Mouse (Mus musculus) c-Kit-positive CD71-negative TER-119-negative erythroid progenitor cells, embryonic 14.5 days (primary cell): ENCODE results near the gene Cant1.

Source experiments
- DNase-seq: peaks from one replicate; pipeline ENCODE4 v3.0.0-alpha.2; 2013; ENCODE audit warnings: low read depth

The Cant1 gene

DNA sequence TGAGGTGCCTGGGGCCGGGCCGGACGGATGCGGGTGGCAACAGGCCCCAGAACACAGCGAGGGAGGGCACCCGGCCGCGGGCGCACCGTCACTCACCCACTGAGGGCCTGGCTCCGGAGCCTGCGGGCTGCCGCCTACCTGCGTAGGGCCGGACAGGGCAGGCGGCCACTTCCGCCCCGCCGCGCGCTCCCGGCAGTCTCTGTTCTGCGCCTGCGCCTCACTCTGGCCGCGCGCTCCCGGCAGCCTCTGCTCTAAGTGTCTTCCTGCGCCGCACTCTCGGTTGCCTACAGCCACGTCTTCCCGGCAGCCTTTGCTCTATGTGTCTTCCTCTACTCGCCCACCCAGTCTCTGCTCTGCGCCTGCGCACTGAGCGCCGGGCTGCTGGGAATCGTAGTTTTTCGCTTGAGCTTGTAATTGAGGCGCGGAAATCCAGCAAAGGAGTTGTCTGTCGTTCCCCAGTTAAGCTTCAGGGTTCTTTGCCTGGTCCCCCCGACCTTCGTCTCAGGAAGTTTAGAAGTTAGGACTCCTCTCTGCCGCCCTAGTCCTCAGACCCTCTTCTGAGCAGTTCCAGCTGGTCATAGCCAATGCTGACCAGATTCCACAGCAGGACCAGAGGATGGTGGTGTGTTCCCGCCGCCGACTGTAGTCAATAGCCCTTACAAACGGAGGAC, at the start of gene Cant1:
Cant1 (minus strand) TSS at position 253 of the 671 bp plus-strand sequence.
- peak; percentile 96 for DNase-seq

DNA sequence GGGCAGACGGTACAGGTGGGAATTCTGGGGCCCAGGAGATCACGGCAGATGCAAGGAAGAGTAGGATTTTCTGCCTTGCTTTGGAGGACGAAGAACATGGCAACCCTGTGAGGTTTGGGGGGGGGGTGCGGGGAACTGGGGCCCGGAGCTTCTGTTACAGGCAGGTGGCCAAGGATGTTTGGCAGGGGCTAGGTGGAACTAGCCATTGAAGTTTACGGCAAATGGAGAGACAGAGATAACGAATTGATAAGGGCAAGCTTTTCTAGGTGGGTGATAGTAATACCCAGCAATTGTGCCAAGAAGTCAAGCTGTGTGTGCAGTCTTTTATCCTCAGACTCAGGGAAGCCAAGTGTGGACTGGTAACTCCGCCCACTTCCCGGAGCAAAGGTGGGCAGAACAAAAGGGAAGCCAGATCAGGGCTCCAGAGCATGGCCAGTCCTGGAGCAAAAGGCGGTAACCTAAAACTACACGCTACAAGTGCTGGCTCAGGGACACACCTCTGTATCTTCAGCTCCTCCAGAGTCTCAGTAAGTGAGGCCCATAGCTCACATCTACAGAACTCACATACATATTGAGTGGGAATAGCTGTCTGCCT, 48.7 kb upstream of the Cant1 start:
- no peak for DNase-seq

DNA sequence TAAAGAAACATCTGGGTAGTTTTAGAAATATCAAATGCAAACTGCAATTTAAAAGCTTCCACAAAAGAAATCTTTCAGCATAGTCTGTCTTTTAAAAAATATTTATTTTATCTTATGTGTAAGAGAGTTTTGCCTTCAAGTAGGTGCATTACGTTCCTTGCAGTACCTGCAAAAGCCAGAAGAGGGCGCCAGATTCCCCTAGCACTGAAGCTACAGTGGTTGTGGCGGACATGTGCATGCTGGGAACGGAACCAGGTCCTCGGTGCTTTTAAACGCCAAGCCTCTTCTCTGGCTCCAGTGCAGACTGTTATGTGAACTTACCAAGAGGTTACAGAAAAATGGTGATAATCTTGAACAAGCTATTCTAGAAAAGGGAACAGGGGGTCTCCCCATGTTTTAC, 41.4 kb upstream of the Cant1 start:
- DNase-seq: no peak

DNA sequence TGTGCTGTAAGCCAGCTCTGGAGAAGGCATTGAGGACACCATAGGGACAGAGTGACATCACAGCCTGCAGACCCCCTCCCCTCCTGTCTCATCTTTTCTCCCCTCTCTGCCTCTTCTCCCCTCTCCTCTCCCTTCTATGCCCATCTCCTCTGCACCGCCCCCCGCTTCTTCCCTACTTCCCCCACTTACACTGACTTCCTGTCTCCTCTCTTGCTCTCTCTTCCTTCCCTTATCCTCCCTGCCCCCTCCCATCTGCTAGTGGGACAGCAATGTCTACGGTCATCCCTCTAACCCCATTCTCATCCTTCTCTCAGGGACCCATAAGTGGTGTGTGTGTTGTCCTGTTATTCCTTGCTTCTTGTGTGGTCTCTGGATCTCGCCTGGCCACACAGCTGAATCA, 40.6 kb upstream of the Cant1 start:
- no peak for DNase-seq

DNA sequence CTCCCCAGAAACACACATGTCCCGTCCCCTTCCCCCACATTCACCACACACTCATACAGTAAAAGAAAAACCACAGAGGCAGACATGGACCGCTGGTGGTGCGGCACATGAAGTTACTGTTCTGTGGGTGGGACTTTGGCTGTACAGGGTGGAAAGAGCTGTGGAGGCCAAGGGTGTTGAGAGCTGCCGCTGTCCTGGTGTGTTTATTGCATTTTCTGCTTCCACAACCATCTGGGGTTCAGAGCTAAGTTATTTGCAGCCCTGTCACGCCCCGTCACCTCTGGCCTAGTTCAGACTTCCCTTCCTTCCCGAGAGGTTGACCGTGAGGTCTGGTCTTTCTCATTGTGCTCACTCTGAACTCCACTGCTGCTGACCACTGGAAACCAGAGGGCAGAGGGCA, 40.2 kb upstream of the Cant1 start:
- DNase-seq: no peak

DNA sequence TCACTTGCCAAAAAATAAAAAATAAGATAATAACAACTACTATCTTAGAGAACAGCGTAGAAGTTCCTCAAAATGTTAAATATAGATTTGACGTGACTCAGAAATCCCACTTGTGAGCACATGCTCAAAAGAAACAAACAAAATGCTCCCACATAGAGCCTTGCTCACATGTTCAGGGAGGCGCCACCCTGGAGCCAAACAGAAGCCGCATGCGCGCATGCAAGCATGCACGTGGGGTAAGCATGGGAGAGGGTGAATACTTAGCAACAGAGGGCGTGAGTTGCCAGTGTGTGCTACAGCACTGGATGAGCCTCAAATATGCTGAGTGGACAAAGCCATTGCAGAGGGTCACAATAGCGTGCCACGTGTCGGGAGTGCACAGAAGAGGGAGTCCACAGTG, 38.1 kb upstream of the Cant1 start:
- no peak for DNase-seq

DNA sequence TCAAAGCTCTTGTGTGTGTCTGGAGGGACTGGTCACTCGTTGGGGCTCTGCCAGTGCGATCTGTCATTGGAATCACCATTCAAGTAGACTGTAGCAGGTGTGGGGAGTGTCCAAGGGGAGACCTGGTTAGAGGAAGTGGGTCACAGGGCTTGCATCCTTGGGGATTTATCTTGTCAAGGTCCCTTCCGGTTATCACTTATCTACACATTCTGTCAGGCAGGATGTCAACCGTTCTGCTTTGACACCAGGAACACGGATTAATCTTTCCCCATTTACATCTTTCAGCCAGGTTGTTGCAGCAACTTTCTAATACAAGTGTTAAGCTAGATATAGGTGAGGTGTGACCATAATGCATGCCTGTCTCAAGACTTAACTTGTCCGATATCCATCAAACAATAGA, 36.9 kb upstream of the Cant1 start:
- DNase-seq: no peak

DNA sequence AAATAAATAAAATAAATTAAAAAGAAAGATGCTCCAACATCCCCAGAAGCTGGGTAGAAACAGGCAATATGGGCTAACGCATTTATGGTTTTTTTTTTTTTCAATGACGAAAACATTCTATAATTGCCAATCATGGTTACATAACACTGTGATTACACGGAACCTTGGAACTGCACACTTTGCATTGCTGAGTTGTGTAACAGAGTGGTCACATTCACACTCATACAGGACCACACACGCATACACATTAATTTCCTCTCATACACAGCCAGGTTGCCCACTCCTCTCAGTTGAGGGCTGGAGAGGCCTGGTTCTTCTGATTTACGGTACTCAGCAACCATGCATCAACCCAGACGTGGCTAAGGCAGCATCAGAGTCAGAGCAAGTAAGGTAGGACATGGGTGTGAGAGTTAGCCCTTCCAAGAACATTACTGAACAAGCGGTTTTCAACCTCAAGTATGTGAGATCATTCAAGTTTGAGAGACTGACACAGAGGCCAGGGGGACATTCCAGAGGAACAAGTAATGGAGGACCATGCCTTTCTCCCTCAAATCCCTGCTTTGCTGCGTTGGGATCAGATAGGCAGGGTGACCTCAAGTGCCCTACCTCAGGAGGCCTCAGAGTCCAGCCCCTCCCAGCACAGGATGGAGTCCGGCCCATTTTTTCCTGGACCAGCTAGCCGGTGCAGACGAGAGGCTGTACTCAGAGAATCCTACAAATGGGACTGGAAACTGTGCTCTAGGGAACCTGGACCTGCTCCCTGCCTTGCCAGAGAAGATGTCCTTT, 35.2 kb upstream of the Cant1 start:
- no peak for DNase-seq

DNA sequence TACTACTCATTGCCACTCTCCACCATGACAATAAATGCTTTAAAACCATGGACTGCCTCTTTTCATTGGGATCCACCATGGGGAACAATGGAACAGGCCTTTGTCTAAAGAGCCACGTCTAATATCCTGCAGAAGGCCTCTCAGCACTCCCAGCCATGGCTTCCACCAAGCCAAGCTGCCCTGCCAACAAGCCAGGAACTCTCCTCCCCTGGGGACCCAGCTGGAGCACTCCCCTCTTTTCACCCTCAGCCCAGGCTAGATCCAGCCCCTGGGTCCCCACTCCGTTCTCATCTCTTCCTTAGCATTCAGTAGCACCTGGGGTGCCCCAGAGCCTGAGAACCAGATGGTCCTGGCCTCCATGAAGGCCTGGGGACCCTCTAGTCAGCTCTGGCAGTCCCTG, 34.1 kb upstream of the Cant1 start:
- no peak for DNase-seq

DNA sequence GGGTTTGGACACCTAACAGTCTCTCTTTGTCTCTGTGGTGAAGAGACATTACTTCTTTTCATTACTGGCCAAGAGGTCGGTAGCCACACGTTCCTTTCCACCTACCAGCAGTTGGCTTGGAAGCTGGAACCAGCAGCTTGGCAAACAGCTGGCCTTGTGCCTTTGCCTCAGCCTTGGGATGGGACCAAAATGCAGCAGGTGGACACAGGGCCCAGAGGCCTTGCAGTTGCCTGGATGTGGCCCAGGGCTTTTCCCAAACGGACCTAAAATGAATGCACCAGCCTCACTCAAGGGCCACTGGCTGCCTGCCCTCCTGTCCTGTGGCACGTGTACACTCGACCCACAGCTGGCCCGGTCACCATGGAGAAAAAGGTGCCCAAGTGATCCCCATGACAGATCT, 32.3 kb upstream of the Cant1 start:
- DNase-seq: no peak

DNA sequence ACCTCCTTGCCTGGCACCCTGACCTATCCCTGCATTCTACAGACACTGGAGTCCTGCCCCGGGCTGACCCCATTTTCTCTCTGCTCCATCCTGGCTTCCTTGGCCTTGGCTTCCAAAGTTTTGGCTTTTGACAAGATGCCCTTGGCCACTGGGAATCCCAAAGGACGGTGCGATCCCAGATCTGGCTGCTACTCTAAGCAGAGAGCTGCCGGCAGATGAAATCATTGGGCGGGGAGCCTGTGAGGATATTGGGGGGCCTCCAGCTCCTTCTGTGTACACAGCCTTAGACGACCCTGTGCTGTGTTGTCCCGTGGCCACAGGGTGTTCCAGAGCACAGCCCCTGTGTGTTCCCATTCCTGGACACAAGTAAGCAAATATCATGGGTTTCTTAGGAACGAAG, 29.5 kb upstream of the Cant1 start:
- DNase-seq: no peak

DNA sequence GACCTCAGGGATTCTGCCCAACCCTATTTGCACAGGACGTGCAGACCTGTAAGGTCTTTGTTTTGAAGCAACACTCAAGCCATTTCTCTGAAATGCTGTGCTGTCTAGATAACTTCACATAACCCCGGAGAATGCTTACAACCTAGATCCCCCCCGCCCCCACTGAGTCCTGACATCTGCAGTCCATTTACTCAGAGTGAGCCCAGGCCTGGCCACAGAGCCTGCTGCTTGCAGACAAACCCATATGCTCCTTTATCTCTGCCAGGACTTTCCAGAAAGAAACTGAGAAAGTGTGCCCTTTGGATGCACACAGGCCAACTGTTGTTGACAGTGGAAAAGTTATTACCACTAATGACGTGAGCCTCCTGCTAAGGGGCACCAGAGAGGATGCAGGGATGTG, 28.5 kb upstream of the Cant1 start:
- DNase-seq: no peak

DNA sequence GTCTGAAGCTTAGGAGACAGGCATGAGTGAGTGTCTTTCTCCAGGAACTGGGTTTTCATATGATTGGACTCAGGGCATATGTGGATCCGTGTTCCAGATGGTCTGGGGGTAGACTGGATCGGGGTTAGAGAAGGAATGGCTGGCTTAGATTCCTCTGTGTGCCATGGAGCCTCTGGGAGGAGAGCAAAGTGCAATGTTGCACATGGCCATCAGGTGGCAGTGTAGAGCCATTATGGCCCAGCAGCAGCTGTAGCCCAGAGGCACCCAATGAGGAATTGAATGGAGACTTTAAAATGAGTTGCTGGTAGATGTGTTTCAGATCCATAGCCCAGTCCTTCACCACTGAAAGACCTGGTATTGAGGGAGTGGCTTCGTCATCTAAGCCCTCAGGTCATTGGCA, 27.0 kb upstream of the Cant1 start:
- peak; percentile 64 for DNase-seq

DNA sequence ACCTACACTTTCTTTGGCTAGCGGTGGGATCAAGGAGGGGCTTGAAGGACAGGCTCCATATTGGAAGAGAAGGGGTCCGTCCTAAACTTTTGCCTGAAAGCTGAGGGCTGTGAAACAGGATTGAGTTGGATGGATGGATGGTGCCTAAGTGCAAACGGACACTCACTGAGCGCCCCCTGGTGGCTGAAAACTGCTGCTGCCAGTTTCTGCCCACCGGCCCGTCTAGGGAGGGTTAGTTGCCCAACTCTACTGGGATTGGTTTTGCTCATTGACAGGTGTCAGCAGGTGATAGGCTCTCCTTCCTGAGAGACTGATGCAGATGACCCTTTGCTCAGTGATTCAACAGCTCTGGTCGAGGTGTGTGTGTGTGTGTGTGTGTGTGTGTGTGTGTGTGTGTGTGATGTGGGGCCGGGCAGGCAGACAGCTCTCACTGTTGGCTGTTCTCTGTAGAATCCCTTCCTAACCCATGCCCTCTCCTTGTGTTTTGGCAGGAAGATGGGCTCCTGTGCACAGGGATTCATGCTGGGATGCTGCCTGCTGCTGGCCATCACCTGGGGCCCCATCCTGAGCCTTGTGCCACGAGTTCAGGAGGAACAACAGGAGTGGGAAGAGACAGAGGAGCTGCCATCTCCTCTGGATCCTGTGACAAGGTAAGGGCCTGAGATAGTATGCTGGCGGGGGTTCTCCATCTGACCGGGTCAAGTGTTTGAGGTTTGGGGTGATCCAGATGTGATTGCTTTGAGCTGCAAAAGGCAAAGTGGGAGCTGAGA, 24.5 kb upstream of the Cant1 start:
- no peak for DNase-seq

DNA sequence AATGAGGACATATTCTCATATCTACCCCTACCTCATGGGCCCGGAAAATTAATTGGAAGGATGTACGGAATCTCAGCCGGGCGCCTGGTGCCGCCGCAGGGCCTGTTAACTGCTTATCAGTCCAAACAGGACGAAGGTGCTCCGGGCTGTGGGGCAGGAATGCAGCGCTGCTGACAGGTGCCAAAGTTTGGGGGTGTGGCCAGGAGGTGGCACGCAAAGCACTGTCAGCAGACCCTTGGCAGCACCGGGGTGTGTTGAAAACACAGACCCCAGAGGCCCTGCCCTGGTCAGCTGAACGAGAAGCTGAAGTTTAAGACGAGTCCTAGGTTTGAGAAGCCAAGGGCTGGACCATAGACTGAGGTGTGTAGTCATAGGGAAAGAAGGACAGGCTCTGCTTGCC, 23.8 kb upstream of the Cant1 start:
- no peak for DNase-seq

DNA sequence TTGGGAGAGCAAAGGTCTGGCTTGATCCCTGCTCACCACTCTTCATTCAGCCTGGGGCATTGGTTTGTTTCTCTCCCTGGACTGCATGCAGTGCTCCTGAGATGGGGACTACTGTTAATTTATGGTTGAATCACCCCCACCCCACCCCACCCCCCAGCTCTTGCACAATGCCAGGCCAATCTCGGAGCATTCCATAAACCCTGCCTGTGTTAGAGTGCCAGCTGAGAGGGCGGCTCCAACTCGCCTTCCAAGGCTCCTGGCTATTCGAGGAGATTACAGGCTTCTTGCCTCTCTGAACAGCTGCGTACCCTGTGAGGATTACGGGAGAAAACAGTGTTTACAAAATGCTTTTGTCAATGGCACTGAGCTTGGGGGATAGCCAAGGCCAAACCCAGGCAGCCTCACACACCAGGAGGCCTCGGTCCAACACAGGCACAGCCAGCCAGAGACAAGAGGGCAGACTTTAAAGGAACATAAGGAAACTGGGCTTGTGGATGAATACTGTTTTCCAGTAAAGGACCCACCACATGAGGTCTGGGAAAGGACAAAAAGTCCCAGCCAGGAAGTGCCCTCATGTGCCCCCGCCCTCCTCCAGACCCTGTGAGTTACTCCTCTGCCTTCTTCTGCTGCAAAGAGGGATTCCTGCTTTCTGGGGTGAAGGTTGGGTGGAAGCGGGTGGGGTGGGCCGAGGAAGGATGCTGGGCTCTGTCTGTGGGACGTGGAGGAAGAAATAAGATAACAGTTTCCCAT, 20.0 kb upstream of the Cant1 start:
- no peak for DNase-seq

DNA sequence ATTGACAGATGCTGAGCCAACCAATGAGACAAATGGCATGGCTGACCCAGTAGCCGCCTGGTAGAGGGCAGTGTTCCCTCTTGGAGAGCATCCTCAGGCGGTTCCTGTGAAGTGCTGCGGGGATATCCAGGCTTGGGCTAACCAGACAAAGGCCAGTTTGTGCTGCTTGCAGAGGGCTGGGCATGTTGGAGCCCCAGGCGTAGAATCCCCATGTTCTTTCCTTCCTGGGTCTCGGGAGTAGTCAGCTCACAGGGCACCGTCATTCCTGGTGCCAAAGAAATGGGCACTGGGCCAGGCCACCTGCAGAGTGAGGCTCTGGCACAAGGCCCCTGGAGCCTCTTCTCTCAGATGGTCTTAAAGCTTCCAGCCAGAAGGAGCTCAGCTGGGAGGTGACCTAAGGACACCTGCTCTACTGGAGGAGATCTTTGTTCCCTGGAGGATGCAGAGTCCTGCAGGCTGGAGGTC, 17.6 kb upstream of the Cant1 start:
- no peak for DNase-seq

DNA sequence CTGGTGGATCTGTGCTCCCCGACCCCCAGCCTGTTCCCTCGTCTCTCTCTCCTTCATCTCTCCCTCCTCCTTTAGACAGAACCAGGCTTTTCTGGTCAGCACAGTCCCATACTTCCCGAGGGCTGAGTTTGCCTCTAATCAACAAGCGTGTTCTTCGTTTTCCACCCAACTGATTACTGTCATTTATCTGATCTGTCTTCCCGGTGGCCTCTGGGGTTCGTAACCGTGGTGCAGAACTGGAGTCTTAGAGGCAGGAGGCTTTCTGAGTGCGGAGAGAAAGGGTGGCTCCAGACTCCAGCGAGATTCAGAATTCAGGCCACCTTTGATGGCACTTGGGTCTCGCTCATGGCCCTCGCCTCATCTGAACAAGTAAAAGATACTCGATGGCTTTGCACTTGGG, 15.2 kb upstream of the Cant1 start:
- DNase-seq: no peak

DNA sequence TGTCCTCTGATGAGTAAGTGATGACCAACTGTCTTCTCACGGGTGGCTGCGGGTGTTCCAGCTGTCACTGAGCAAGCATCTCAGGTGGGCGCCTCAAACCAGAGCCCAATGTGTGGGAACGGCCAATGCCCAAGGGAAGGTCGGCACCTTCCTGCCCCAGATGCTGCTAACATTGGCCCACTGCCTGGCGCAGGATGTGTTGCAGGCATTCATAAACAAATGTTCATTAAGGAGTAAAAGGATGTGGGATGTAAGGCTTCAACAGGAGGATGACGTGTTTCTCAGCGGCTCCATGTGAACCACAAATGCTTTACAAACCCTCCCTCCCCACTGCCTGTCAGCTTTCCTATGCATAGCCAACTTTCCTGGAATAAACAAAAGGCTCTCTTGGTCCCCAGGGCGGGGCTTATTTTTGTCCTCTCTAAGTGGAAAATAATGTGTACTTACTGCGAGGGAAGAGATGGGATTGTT, 14.5 kb upstream of the Cant1 start:
- no peak for DNase-seq

DNA sequence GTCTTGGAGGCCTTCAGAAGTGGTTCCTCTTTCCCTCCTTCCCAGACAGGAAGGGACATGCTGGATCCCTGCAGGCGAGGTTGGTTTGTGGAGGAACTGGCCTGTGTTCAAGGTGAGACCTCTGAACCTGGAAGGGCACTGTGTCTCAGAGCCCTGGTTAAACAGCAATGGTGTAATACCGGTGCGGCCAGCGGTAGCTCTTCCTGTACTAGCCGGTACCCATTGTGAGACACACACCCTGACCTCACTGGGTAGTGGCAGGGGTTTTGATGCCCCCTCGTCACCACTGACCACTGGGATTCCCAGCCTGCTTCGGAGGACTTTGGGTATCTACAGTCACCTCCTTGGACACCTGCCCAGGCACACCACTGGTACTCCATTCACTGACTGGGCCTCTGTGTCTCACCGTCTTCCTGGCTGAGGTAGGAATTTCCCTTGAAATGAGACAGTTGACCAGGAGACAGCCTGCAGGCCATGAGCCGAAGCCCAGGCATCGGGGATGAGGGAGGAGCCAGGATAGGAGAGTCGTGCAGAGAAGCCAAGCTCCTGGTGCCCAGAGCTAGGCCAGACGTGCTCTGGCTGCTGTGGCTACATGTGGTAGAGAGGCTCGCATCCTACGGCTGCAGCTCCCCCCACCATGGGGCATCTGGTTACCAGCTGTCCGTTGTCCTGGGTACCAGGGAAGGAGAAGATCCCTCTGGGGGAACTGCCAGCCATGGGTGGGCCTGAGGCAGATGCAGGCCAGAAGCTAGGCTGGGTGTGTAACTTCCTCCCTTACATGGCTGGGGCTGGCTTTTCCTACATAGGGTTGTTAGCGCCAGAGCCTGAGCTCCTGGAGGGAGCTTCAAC, 12.4 kb upstream of the Cant1 start:
- DNase-seq: no peak
